Mouse (Mus musculus) kidney, adult 2 months (tissue): ENCODE measurements at regions not wholly inside any gene's neighbourhood (a gene's known extent, or its start where the extent isn't known, plus 50 kb on each side); places are given as distances from the start of the nearest gene placed in this dataset.

Experiments used
- DNase-seq: peaks from one replicate; pipeline ENCODE4 v3.0.0; 2021
- H3K27ac ChIP-seq: fragments of 200-500 bp; 2 replicates; pipeline ENCODE4 v1.5.1; 2012; ENCODE audit warnings: low read depth, low read length, control low read depth, inconsistent platforms; ENCODE audit not compliant: insufficient read depth
- H3K27me3 ChIP-seq: fragments of 200-500 bp; replicated peaks from 2 replicates; pipeline ENCODE4 v1.6.1; 2012; ENCODE audit warnings: mild to moderate bottlenecking, moderate library complexity, low read length, inconsistent platforms; ENCODE audit not compliant: control insufficient read depth, insufficient read depth
- H3K36me3 ChIP-seq: fragments of 200-500 bp; 2 replicates; pipeline ENCODE4 v1.6.1; 2012; ENCODE audit warnings: mild to moderate bottlenecking, moderate library complexity, low read length, inconsistent platforms; ENCODE audit not compliant: control insufficient read depth, insufficient read depth
- H3K4me1 ChIP-seq: fragments of 200-500 bp; 2 replicates; pipeline ENCODE4 v1.6.1; 2011; ENCODE audit warnings: low read length; ENCODE audit not compliant: control insufficient read depth, insufficient read depth
- H3K4me3 ChIP-seq: fragments of 200-500 bp; 2 replicates; pipeline ENCODE4 v1.5.1; 2011; ENCODE audit warnings: mild to moderate bottlenecking, low read depth, low read length, control low read depth; ENCODE audit not compliant: insufficient read depth
- CTCF ChIP-seq: fragments of 200-500 bp; conservative IDR thresholded peaks from 2 replicates; pipeline ENCODE4 v1.5.1; 2011; ENCODE audit warnings: low read depth, mild to moderate bottlenecking, control low read depth, low read length, moderate library complexity, mixed read lengths; ENCODE audit not compliant: insufficient read depth, insufficient read length
- POLR2A ChIP-seq: fragments of 200-500 bp; IDR thresholded peaks from one replicate; pipeline ENCODE4 v1.6.1; 2011; ENCODE audit warnings: low read depth, low read length, control low read depth
- WGBS: fragments of 180-500 bp; shearing (Covaris S2); methylation state at CpG from one replicate; pipeline ENCODE4 v1.1.7; 2018; 5-methylcytosine and 5-hydroxymethylcytosine counted together

GRCm38 (mm10) chr4:152941159-152941558 is 463.5 kb upstream of the Kcnab2 start:
- H3K4me1 ChIP-seq = no peaks in the 10 kb centered on the region
- no peak overlapping the region for H3K27ac ChIP-seq
- no peak for DNase-seq
- no peaks in the 10 kb centered on the region for H3K27me3 ChIP-seq
- H3K4me3 ChIP-seq = no peak overlapping the region
- H3K36me3 ChIP-seq = no peaks in the 10 kb centered on the region
- TF ChIP-seq CTCF = no peak
- no peak for TF ChIP-seq POLR2A
- WGBS = 87% methylated on average over 8 of the region's 8 CpGs

DNA sequence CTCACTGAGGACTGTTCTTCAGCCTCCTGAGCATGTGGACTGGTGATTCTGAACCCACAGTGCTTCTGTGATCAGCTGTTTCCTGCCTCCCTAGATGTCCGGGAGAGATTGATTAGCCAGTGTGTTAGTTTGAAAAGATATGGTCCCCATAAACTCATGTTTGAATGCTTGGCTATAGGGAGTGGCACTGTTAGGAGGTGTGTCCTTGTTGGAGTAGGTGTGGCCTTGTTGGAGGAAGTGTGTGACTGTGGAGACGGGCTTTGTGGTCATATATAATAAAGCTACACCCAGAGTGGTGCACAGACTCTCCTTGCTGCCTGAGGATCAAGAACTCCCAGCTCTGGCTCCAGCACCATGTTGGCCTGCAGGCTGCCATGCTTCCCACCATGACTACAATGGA is 458.9 kb upstream of the Kcnab2 start:
- WGBS = 64% methylated on average over 2 of the region's 2 CpGs
- no peak for DNase-seq
- Histone ChIP-seq H3K27me3 (no peaks in the 10 kb centered on the region), H3K27ac (no peak overlapping the region), H3K4me3 (no peak overlapping the region), H3K36me3 (no peaks in the 10 kb centered on the region), H3K4me1 (no peaks in the 10 kb centered on the region)
- no peak for TF ChIP-seq CTCF
- TF ChIP-seq POLR2A = no peak

DNA sequence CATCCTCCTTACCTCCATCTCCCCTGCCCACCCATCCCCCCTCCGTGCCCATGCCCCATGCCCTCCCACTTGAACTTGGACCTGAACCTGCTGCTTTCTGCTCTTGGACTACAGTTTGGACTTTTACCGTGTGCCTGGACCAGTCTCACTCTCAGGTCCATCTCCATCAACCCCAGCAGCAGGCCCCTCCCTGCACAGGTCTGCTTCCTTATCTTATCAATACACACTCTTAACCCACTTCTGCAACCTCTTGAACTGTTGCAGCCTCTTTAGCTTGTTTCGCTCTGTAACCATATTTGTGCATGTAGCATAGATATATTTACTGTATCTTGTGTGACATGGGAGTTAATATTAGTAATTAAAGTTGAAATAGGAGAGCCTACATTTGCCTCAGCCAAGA is 457.8 kb upstream of the Kcnab2 start:
- no peak overlapping the region for H3K27ac ChIP-seq
- no peak for DNase-seq
- no peaks in the 10 kb centered on the region for H3K36me3 ChIP-seq
- H3K27me3 ChIP-seq = no peaks in the 10 kb centered on the region
- no peaks in the 10 kb centered on the region for H3K4me1 ChIP-seq
- no peak overlapping the region for H3K4me3 ChIP-seq
- WGBS = 78% methylated on average over 3 of the region's 3 CpGs
- TF ChIP-seq CTCF (no peak), POLR2A (no peak)

DNA sequence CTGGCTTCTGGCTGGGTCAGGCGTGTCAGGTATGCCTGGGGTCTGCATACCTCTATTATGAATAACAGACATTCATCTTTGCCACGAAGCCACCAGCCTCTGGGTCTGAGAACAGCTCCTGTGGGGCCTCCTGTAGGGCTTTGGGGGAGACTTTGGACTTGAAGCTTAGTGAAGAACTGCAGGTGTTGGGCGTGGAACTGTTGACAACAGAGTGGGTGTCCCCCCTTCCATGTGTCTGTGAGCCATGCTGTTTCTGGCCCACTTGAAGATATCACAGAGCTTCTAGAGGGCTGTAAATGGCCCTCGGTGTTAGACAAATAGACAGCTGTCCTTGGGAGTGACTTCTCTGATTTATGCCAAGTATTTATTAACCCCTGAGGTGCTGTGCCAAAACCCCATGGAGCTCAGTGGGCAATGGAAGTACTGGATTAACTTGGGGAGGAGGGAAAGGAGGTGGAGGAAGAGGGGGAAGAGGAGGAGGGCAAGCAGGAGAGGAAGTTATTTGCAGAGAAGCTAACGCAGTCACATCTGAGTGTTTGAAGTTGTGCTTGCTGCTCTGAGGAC is 450.8 kb upstream of the Kcnab2 start:
- no peak for TF ChIP-seq POLR2A
- TF ChIP-seq CTCF = no peak
- DNase-seq = peak; percentile 42
- WGBS = 48% methylated on average over 5 of the region's 5 CpGs
- H3K27ac ChIP-seq = no peak overlapping the region
- no peaks in the 10 kb centered on the region for H3K36me3 ChIP-seq
- no peaks in the 10 kb centered on the region for H3K27me3 ChIP-seq
- H3K4me3 ChIP-seq = no peak overlapping the region
- H3K4me1 ChIP-seq = no peaks in the 10 kb centered on the region

DNA sequence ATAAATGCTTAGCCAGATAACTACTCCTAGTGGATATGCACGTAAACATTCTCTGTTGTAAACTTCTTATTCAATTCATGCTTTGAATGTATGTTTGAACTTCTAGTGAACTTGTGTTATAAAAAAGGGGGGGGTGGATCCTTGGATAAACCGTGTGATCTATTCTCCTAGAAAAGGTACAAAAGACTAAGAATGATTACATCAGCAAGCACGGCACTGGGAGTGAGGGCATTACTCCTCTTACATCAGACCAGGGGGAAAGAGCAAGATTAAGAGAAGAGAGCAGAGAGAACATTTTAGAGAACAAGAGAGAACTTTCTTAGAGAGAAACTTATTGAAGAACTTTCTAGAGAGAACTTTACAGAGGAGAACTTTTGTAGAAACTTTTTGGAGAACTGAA is 442.6 kb upstream of the Kcnab2 start:
- Histone ChIP-seq H3K4me3 (no peak overlapping the region), H3K27ac (no peak overlapping the region), H3K27me3 (no peaks in the 10 kb centered on the region), H3K36me3 (no peaks in the 10 kb centered on the region), H3K4me1 (no peaks in the 10 kb centered on the region)
- WGBS = 69% methylated on average over 3 of the region's 3 CpGs
- no peak for TF ChIP-seq CTCF
- no peak for TF ChIP-seq POLR2A
- DNase-seq = no peak

- H3K4me3 ChIP-seq = no peak overlapping the region
- no peaks in the 10 kb centered on the region for H3K36me3 ChIP-seq
- no peak overlapping the region for H3K27ac ChIP-seq
- no peaks in the 10 kb centered on the region for H3K27me3 ChIP-seq
- no peaks in the 10 kb centered on the region for H3K4me1 ChIP-seq
- 66% methylated on average over 1 of the region's 1 CpGs for WGBS
- no peak for TF ChIP-seq POLR2A
- TF ChIP-seq CTCF = no peak
- DNase-seq = no peak
These were observed 442.2 kb upstream of the Kcnab2 start for GRCm38 (mm10) chr4:152919851-152920250.

DNA sequence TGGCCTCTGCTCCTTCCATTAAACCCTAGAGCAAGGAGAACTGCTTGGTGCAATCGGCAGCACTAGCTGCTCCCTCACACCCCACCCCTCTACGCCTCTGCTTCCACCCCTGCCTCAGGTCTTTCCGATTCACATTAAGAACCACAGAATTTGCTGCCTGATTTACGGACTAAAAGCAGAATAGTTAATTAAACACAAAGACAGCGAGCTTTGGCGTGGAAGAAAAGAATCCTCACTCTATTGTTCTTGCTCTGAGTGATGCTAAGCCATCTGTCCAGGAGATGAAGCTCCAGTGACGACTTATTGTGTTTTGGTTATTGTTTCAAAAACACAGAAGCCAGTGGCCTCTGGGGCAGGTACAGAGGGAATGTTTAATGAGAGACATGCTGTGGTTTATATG is 438.9 kb upstream of the Kcnab2 start:
- no peak for TF ChIP-seq CTCF
- no peak for TF ChIP-seq POLR2A
- no peak for DNase-seq
- no peaks in the 10 kb centered on the region for H3K36me3 ChIP-seq

GRCm38 (mm10) chr4:152913497-152913896 is 435.8 kb upstream of the Kcnab2 start:
- 46% methylated on average over 10 of the region's 10 CpGs for WGBS
- no peak overlapping the region for H3K4me3 ChIP-seq
- DNase-seq = peak; percentile 30
- H3K27me3 ChIP-seq = no peaks in the 10 kb centered on the region
- no peaks in the 10 kb centered on the region for H3K36me3 ChIP-seq
- no peak for TF ChIP-seq POLR2A
- no peak for TF ChIP-seq CTCF
- no peaks in the 10 kb centered on the region for H3K4me1 ChIP-seq
- no peak overlapping the region for H3K27ac ChIP-seq

More for the DNA sequence above, 438.9 kb upstream of the Kcnab2 start:
- H3K27me3 ChIP-seq = no peaks in the 10 kb centered on the region
- H3K4me3 ChIP-seq = no peak overlapping the region
- WGBS = 20% methylated on average over 7 of the region's 7 CpGs
- no peak overlapping the region for H3K27ac ChIP-seq
- H3K4me1 ChIP-seq = no peaks in the 10 kb centered on the region
